In the genomic region with DNA sequence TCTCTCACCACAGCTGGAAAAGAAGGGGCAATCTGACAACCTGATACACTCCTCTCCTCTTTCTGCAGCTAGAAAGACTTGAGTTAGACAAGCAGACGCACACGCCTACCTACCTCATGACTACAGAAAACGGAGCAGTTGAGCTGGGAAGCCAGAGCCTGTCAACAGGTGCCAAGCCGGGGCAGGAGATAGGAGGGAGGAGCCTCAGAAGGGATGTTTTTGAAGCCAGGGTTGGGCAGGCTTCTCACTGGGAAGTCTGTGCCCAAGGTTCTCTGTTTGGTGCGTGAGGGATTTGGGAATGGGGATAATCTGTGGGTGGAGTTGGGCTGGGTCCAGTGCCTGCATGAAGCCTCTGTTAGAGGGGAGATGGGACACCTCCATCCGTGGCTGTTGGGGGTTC, we compare ENCODE assay signal across 16 mouse cellular contexts. TPM values are rescaled to one million over a fixed set of nuclear protein-coding genes. Genes with fewer than 3 reads are reported as not detected.
DNase-seq lines count a peak whose midpoint lies in the region.
"Had no signal": no experiment of that assay in that cellular context is flagged by ENCODE, and none has a peak within 500 bp of the region (broad histone marks: within the 10 kb centered on the region; RNA-seq: fewer than 3 reads in every experiment).

No protein-coding gene starts in this region.

- peak; percentile 11 for DNase-seq in cerebellum, adult 9-11 months
- no peak for DNase-seq in cerebellum, adult 18-20 months
- peak; percentile 87 for DNase-seq in heart, adult 11 months
- no peak for DNase-seq in heart, adult 18-20 months
- peak; percentile 57 for DNase-seq in gastrocnemius, postnatal 25 days
- no peak for DNase-seq in layer of hippocampus, postnatal 10 days (ENCODE audit: low spot score in 2 of 2)
- no peak for DNase-seq in spleen, postnatal 36 days (ENCODE audit: low spot score in 2 of 2)
- DNase-seq in layer of hippocampus, adult 9-11 months = no peak
- DNase-seq: adrenal gland, adult 2 months; adrenal gland, postnatal 14 days; cerebellum, adult 11 months; cerebellum, adult 8-10 months; embryo, embryonic 11 days had no signal

RNA-seq across cellular contexts. Expression of a gene that starts 0.3 kb away (rescaled TPM):
- total RNA-seq in heart, adult 18-20 months (2021) = under 1 TPM in 1 of 2 experiments, not detected in 1; 0.13 TPM
- total RNA-seq in gastrocnemius, postnatal 25 days (2021) = 100 to 1,000 TPM; 290 to 471 TPM
- not detected for total RNA-seq in layer of hippocampus, postnatal 10 days (2021)
- total RNA-seq: adrenal gland, adult 2 months; adrenal gland, postnatal 14 days; hematopoietic stem cell, adult 5-6 weeks had no signal

RNA-seq across cellular contexts. Expression of a gene that starts 21.6 kb away (rescaled TPM):
- 1 to 10 TPM; 2.2 to 2.6 TPM for total RNA-seq in heart, adult 18-20 months (2021)
- total RNA-seq in gastrocnemius, postnatal 25 days (2021) = 1 to 10 TPM; 1.8 to 2.4 TPM
- 1 to 10 TPM; 1.5 TPM for total RNA-seq in layer of hippocampus, postnatal 10 days (2021)
- total RNA-seq: hematopoietic stem cell, adult 5-6 weeks had no signal

RNA-seq across cellular contexts. Expression of a gene that starts 40.1 kb away (rescaled TPM):
- total RNA-seq in heart, adult 18-20 months (2021) = not detected
- total RNA-seq in gastrocnemius, postnatal 25 days (2021) = 1 to 10 TPM; 1.1 to 1.5 TPM
- 10 to 100 TPM; 21.4 to 24.0 TPM for total RNA-seq in layer of hippocampus, postnatal 10 days (2021)
- total RNA-seq: heart, adult 8-10 months; hematopoietic stem cell, adult 5-6 weeks had no signal

RNA-seq across cellular contexts. Expression of a gene that starts 50.9 kb away (rescaled TPM):
- not detected for total RNA-seq in heart, adult 18-20 months (2021)
- not detected for total RNA-seq in gastrocnemius, postnatal 25 days (2021)
- 1 to 10 TPM; 2.6 to 3.4 TPM for total RNA-seq in layer of hippocampus, postnatal 10 days (2021)
- total RNA-seq: heart, adult 8-10 months; heart, postnatal 25 days; hematopoietic stem cell, adult 5-6 weeks had no signal

Comparison
In these comparisons a context has a peak if more than half of its experiments do, and no peak if none do; other contexts are left out.
1. DNase-seq: peak in cerebellum, adult 9-11 months (single experiment), heart, adult 11 months (single experiment) and gastrocnemius, postnatal 25 days (single experiment); none in cerebellum, adult 18-20 months (0 of 2), heart, adult 18-20 months (0 of 2), layer of hippocampus, postnatal 10 days (0 of 2), spleen, postnatal 36 days (0 of 2) and layer of hippocampus, adult 9-11 months (single experiment).
2. RNA of a gene that starts 0.3 kb away (total RNA-seq): 290 to 471 TPM in gastrocnemius, postnatal 25 days; 0.13 TPM in heart, adult 18-20 months and not detected in layer of hippocampus, postnatal 10 days; every median in the first group is over 100 times any median in the second.
3. RNA of a gene that starts 40.1 kb away (total RNA-seq): 21.4 to 24.0 TPM in layer of hippocampus, postnatal 10 days; 1.1 to 1.5 TPM in gastrocnemius, postnatal 25 days and not detected in heart, adult 18-20 months; every median in the first group is over 4 times any median in the second.